Mouse (Mus musculus) hindbrain, embryonic 13.5 days (tissue): ENCODE data around the gene Atpaf2. TPM values are rescaled to one million over a fixed set of nuclear protein-coding genes. Genes with fewer than 3 reads are reported as not detected.
A peak's percentile ranks its signal among the peaks of the same experiment; 100 is the strongest.

Experiments
- ATAC-seq: fragments of 200-750 bp; cut with Nextera tagmentation; 2 replicates; pipeline ENCODE4 v1.8.0; 2017; ENCODE audit warnings: moderate TSS enrichment; ENCODE audit not compliant: low FRiP score
- H3K27ac ChIP-seq: fragments of 300-500 bp; sonication (generic); 2 replicates; pipeline ENCODE4 v1.5.1; 2015; ENCODE audit warnings: inconsistent platforms, mild to moderate bottlenecking, moderate library complexity
- H3K27me3 ChIP-seq: fragments of 300-500 bp; sonication (generic); 2 replicates; pipeline ENCODE4 v1.6.1; 2015; ENCODE audit warnings: mild to moderate bottlenecking, inconsistent platforms
- H3K36me3 ChIP-seq: fragments of 300-500 bp; sonication (generic); 2 replicates; pipeline ENCODE4 v1.6.1; 2015; ENCODE audit warnings: mild to moderate bottlenecking, inconsistent platforms
- H3K4me1 ChIP-seq: fragments of 300-500 bp; sonication (generic); replicated peaks from 2 replicates; pipeline ENCODE4 v1.6.1; 2015; ENCODE audit warnings: inconsistent platforms
- H3K4me2 ChIP-seq: fragments of 300-500 bp; sonication (generic); 2 replicates; pipeline ENCODE4 v1.6.1; 2015; ENCODE audit warnings: inconsistent platforms, mild to moderate bottlenecking, moderate library complexity
- H3K4me3 ChIP-seq: fragments of 300-500 bp; sonication (generic); 2 replicates; pipeline ENCODE4 v1.5.1; 2015; ENCODE audit warnings: mild to moderate bottlenecking, inconsistent platforms
- H3K9ac ChIP-seq: fragments of 300-500 bp; sonication (generic); 2 replicates; pipeline ENCODE4 v1.6.1; 2015; ENCODE audit warnings: mild to moderate bottlenecking, inconsistent platforms
- H3K9me3 ChIP-seq: fragments of 300-500 bp; sonication (generic); 2 replicates; pipeline ENCODE4 v1.6.1; 2016; ENCODE audit warnings: inconsistent platforms
- WGBS: fragments of 180-500 bp; shearing (Covaris S2); methylation state at CpG from one replicate; pipeline ENCODE4 v1.1.7; 2015; 5-methylcytosine and 5-hydroxymethylcytosine counted together
- polyA plus RNA-seq: library from polyadenylated mRNA; unstranded; fragments of >200 nt; fragmentation: Nextera tagmentation; extraction: Ambion mirVana; gene quantifications from 2 replicates; pipeline ENCODE4 v1.2.1, GENCODE M21; 2015

The Atpaf2 gene
- polyA plus RNA-seq, 1 experiment from 2014 or later = 39.6 TPM

DNA sequence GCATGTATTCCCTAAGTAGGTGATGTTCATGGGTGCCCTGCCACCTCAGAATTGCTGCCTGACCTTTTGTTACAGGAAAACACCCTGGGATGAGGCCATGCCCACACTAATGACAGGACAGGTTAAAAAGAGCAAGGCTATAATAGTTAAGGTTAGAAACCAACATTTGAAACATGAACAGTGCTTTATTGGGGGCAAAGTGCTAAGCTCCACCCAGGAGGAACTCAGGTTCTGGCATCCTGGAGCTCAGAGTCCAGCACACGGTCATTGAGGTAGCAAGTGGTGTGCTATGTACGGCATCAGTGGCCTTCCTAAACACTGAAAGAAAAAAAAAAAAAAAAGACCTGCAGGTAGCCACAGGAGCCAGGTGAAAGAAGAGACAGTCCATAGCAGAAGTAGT, 30.3 kb downstream of the Atpaf2 start:
- H3K9me3 ChIP-seq = no peaks in the 10 kb centered on the region
- H3K27me3 ChIP-seq = no peaks in the 10 kb centered on the region
- no peak overlapping the region for H3K9ac ChIP-seq
- WGBS = 77% methylated on average over 2 of the region's 2 CpGs
- no peak overlapping the region for H3K27ac ChIP-seq
- H3K36me3 ChIP-seq = no peaks in the 10 kb centered on the region
- no peak overlapping the region for H3K4me3 ChIP-seq
- H3K4me2 ChIP-seq = no peak overlapping the region
- ATAC-seq = no peak
- H3K4me1 ChIP-seq = peaks cover 21% of the 10 kb centered on the region

DNA sequence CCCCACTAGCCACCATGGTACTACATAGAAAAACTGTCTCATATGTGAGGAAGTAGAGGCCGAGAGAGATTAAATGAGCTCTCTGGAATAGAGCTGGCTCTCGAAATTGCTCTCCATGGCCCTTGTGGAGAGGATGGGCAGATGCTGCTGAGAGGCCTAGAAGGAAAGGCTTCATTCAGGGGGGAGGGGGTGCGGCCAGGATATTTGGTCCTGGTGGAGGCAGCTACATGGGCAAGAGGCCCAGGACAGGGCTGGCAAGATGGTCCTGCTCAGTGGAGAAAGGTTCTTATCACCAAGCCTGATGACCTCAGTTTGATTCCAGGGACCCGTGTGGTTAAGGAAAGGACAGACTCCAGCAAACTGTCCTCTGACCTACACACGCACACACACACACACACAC, 32.3 kb downstream of the Atpaf2 start:
- no peaks in the 10 kb centered on the region for H3K9me3 ChIP-seq
- no peaks in the 10 kb centered on the region for H3K36me3 ChIP-seq
- 0 out of 2 replicates have a peak overlapping the region, but pooled peaks have one; percentile 20 for H3K9ac ChIP-seq
- no peak overlapping the region for H3K4me3 ChIP-seq
- ATAC-seq = no peak
- peaks cover 21% of the 10 kb centered on the region for H3K4me1 ChIP-seq
- H3K27ac ChIP-seq = peak overlapping the region; percentile 97
- H3K27me3 ChIP-seq = no peaks in the 10 kb centered on the region
- H3K4me2 ChIP-seq = no peak overlapping the region
- 73% methylated on average over 5 of the region's 5 CpGs for WGBS

DNA sequence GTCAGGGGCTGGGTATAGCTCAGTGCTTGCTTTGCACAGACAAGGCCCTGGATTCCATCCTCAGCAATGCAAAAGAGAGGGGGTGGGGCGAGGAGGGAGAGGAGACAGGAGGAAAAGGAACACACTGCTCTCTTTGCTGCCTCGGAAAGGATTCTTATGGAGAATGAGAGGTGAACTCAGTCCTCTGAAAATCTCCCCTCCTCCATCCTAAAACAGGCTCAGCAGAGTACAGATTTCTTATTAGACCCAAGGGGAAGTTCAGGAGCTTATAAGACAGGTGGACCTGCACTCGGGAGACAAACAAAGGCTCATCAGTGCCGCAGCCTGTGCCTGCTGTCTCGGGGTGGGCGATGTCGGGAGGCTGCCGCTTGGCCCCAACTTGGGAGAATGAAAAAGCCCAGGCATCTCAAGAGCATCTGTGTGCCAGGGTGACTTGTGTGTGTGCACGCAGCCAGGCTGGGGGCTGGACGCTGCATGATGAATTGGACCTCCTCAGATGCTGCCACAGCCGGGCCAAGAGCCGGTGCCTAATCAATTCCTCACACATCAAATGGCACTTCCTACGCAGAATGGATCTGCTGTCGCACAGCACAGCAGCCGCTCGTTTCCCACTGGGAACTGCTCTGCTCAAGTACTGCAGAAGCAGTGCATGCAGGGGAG, 33.4 kb downstream of the Atpaf2 start:
- Histone ChIP-seq H3K4me2 (peak overlapping the region; percentile 50), H3K4me1 (peaks cover 21% of the 10 kb centered on the region), H3K4me3 (peak overlapping the region; percentile 19), H3K27ac (peak overlapping the region; percentile 97), H3K9ac (peak overlapping the region; percentile 64), H3K36me3 (no peaks in the 10 kb centered on the region), H3K27me3 (no peaks in the 10 kb centered on the region), H3K9me3 (no peaks in the 10 kb centered on the region)
- 2% methylated on average over 16 of the region's 16 CpGs for WGBS
- peak; percentile 91 for ATAC-seq

DNA sequence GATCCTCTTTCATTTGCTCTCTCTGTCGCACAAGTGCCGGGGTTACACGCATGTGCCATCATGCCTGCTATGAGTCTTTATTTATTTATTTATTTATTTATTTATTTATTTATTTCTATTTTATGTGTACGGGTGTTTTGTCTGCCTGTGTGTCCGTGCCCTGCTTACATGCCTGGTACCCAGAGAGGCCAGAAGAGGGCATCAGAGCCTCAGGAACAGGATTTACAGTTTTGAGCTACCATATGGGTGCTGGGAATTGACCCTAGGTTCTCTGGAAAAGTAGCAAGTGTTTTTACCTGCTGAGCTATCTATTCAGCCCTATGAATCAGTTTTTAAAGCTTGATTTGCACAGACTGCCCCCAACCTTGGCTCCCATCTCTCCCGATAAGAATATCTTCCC, 34.7 kb downstream of the Atpaf2 start:
- no peaks in the 10 kb centered on the region for H3K9me3 ChIP-seq

DNA sequence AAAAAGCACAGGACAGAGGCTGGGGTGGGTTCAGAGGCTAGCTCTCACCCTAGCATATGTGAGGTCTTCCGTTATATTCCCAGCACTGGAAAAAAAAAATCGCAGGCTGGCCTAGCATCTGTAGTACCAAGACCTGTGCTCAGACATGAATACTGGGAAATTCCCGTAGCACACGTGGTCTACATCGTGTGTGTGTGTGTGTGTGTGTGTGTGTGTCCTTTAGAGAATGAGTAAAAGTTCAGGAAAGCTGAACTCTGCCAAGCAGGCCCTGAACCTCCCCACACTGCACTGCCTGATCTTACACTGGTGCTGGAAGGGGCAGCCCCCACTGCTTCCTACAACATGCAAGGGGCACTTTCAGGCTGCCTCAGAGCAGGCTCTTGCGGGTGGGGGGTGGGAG, 43.8 kb downstream of the Atpaf2 start:
- Histone ChIP-seq H3K27ac (no peak overlapping the region), H3K36me3 (no peaks in the 10 kb centered on the region), H3K9ac (no peak overlapping the region), H3K4me3 (no peak overlapping the region), H3K4me2 (no peak overlapping the region), H3K4me1 (no peaks in the 10 kb centered on the region), H3K27me3 (no peaks in the 10 kb centered on the region), H3K9me3 (no peaks in the 10 kb centered on the region)
- WGBS = 90% methylated on average over 6 of the region's 6 CpGs
- no peak for ATAC-seq

More for the DNA sequence above, 34.7 kb downstream of the Atpaf2 start:
- H3K27ac ChIP-seq = peak overlapping the region; percentile 97
- 94% methylated on average over 6 of the region's 6 CpGs for WGBS
- no peaks in the 10 kb centered on the region for H3K27me3 ChIP-seq
- no peak overlapping the region for H3K4me2 ChIP-seq
- no peak for ATAC-seq
- peaks cover 21% of the 10 kb centered on the region for H3K4me1 ChIP-seq
- H3K4me3 ChIP-seq = no peak overlapping the region
- H3K9ac ChIP-seq = no peak overlapping the region
- no peaks in the 10 kb centered on the region for H3K36me3 ChIP-seq

DNA sequence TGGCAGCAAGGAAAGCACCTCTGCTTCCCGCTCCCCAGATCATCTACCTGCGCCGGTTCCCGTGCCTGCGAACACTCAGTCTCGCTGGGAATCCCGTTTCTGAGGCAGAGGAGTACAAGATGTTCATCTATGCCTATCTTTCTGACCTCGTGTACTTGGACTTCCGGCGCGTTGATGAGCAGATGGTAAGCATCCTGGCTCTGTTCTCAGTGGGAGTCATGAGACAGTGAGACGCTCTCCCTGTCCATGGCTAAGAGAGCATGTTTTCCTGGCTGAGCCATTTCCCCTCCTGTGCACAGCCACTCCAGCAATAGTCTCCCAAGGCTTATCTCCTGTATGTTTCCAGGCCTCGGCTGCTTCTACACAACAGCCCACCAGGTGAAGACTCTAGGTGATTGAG, 47.8 kb downstream of the Atpaf2 start:
- 83% methylated on average over 13 of the region's 13 CpGs for WGBS

DNA sequence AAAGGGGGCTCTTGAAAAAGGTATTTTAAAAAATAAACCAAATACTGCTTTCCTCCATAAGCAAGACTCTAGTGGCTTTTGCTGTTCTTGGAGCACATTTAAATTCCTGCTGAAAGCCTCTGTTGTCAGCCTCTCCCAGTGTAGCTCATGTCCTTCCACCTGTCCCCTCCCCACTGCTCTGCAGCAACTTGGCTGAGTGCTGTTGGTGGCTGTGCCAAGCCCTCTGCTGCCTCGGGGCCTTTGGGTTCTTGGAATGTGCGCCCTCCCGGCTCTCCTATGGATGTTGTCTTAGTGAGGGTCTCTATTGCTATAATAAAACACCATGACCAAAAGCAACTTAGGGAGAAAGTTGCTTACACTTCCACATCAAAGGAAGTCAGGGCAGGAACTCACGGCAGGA, 48.8 kb downstream of the Atpaf2 start:
- ATAC-seq = no peak
- Histone ChIP-seq H3K27ac (no peak overlapping the region), H3K9ac (no peak overlapping the region), H3K9me3 (no peaks in the 10 kb centered on the region), H3K27me3 (no peaks in the 10 kb centered on the region), H3K4me1 (peaks cover 7% of the 10 kb centered on the region; the same call in 1 of the 2 replicates), H3K4me2 (no peak overlapping the region), H3K4me3 (no peak overlapping the region), H3K36me3 (no peaks in the 10 kb centered on the region)
- 79% methylated on average over 4 of the region's 4 CpGs for WGBS

More for the DNA sequence above, 47.8 kb downstream of the Atpaf2 start:
- Histone ChIP-seq H3K9me3 (no peaks in the 10 kb centered on the region), H3K4me2 (no peak overlapping the region), H3K4me1 (peaks cover 7% of the 10 kb centered on the region; the same call in 1 of the 2 replicates), H3K27ac (no peak overlapping the region), H3K9ac (no peak overlapping the region), H3K36me3 (no peaks in the 10 kb centered on the region), H3K4me3 (no peak overlapping the region), H3K27me3 (no peaks in the 10 kb centered on the region)
- no peak for ATAC-seq

DNA sequence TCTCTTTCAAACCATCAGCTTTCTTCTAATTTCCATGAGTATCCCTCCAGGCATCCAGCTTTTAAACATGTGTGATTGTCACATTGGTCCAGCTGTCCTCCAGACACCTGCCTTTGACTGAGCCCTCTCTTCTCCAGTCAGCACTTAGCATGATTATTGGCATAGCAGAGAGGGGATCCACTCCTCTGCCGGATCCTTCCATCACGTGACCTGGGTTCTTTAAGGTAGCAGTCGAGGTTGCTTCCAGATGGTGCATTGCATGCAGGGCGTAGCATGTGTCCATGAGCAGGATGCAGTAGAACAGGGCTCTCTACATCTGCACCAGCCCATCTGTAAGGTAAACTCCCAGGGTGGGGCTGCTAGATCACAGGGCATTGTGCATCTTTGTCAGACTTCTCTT, 49.3 kb downstream of the Atpaf2 start:
- no peak for ATAC-seq
- H3K9ac ChIP-seq = no peak overlapping the region
- H3K36me3 ChIP-seq = no peaks in the 10 kb centered on the region
- H3K27me3 ChIP-seq = no peaks in the 10 kb centered on the region
- no peaks in the 10 kb centered on the region for H3K9me3 ChIP-seq
- H3K27ac ChIP-seq = no peak overlapping the region
- H3K4me2 ChIP-seq = no peak overlapping the region
- no peak overlapping the region for H3K4me3 ChIP-seq
- H3K4me1 ChIP-seq = peaks cover 7% of the 10 kb centered on the region; the same call in 1 of the 2 replicates
- 77% methylated on average over 4 of the region's 4 CpGs for WGBS

DNA sequence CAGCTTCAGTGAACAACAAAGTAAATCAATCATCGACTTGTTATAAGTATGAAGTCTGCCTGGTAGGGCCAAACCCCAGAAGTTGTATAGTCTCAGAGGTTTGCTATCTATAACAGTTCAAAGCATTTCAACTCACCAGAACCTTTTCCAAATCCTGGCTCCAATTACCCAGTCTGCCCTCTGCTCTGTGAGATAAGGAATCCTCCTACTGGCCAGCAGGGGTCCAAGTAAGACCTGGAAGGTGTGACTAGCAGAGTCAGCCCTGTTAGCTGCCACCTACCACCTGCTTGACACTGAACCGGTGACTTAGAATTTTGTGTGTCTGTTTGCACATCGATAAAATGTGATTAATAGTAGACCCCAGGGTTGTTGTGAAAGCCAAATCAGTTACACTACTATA, 51.0 kb downstream of the Atpaf2 start:
- Histone ChIP-seq H3K27me3 (no peaks in the 10 kb centered on the region), H3K27ac (no peak overlapping the region), H3K36me3 (no peaks in the 10 kb centered on the region), H3K4me1 (peaks cover 7% of the 10 kb centered on the region; the same call in 1 of the 2 replicates), H3K4me2 (no peak overlapping the region), H3K4me3 (no peak overlapping the region), H3K9me3 (no peaks in the 10 kb centered on the region), H3K9ac (no peak overlapping the region; the same call in 1 of the 2 replicates)
- ATAC-seq = no peak
- WGBS = 82% methylated on average over 3 of the region's 3 CpGs

DNA sequence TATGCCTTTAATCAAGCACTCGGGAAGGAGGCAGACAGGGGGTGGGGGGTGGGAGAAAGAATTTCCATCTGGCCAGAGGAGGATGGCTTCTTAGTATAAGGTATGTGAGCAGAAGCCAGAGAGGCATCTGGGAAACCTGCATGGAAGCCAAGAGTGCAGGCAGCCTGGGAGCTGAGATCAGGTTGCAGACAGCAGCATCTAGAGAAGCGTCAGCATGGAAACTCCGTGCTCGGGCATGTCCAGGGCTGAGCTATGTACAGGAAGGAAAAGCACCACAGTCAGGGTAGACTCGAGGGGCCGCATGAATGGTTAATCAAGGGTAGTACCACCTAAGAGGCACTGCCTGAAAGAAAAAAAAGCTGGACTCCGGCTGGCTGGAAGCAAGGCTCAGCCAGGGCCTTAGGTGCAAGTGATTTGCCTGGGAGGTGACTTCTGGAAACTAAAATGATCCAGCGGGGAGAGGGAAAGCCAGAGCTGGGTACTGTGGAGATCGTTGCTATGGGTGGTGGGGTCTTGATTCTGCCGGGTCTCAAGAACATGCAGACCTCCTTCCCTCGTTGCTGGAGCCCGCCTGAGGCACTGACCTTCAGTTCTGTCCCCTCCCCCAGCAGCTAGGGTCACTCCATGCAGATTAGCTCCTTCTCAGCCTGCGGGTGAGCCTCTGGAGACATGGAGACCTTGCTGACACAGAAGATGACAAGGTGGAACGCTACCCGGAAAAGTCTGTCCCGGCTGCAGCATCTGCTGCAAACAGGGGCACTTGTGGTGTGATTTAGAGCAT, 51.8 kb downstream of the Atpaf2 start:
- Histone ChIP-seq H3K9me3 (no peaks in the 10 kb centered on the region), H3K36me3 (no peaks in the 10 kb centered on the region), H3K4me2 (no peak overlapping the region), H3K4me1 (peaks cover 7% of the 10 kb centered on the region; the same call in 1 of the 2 replicates), H3K27me3 (no peaks in the 10 kb centered on the region), H3K9ac (peak overlapping the region; percentile 39; the same call in 1 of the 2 replicates), H3K4me3 (no peak overlapping the region), H3K27ac (peak overlapping the region; percentile 48; the same call in 1 of the 2 replicates)
- ATAC-seq = no peak
- WGBS = 49% methylated on average over 16 of the region's 16 CpGs

DNA sequence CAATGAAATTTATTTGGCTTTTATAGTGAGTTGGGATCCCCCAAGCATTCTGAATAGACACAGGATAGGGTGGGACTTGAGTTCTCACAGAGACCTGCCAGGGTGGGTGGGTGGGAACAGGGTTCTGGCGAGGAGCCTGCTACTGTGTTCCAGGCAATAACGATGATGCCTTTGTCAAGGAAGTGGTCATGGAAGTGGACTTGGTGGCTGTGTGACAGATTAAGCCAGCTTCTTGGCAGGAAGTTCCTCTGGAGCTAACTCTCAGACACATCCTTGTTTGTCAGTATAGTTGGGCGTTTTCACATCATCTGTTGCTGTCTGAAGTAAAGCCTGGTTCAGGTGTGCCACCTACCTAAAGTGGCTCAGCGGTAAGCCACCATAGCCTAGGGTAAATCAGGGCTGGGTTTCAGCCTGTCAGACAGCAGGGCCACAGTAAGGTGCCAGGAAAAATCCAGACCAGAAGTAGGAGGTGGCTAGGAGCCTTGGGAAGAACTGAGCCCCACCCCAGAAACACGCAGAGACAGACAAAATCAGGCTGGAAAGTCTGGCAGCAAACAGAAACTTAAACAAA, 57.5 kb downstream of the Atpaf2 start:
- no peaks in the 10 kb centered on the region for H3K9me3 ChIP-seq
- no peak overlapping the region for H3K27ac ChIP-seq
- H3K27me3 ChIP-seq = no peaks in the 10 kb centered on the region
- H3K9ac ChIP-seq = no peak overlapping the region
- WGBS = 76% methylated on average over 5 of the region's 5 CpGs
- no peak overlapping the region for H3K4me2 ChIP-seq
- no peaks in the 10 kb centered on the region for H3K4me1 ChIP-seq
- H3K4me3 ChIP-seq = no peak overlapping the region
- ATAC-seq = no peak
- H3K36me3 ChIP-seq = no peaks in the 10 kb centered on the region

DNA sequence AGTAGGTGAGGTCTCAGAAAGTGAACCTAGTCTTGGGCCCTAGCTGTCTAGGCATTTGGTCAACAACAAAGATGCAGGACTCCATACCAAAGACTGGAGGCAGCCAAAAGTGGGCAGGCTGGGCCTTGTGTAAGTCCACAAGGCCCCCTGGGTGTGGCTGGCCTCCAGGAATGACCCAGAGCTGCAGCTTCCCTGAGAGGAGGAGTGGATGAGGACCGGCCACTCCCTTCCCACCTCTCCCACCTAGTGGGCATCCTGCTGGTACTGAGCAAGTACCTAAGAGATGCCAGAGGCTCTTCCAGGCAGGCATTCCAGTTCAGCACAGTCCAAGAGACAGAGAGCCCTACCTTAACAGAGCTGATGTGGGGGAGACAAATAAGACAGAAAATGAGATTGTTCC, 58.3 kb downstream of the Atpaf2 start:
- Histone ChIP-seq H3K9me3 (no peaks in the 10 kb centered on the region), H3K27ac (no peak overlapping the region), H3K4me2 (no peak overlapping the region), H3K4me1 (no peaks in the 10 kb centered on the region), H3K4me3 (no peak overlapping the region), H3K36me3 (no peaks in the 10 kb centered on the region), H3K27me3 (no peaks in the 10 kb centered on the region), H3K9ac (no peak overlapping the region)
- WGBS = 95% methylated on average over 1 of the region's 1 CpGs
- no peak for ATAC-seq
